Mouse (Mus musculus): ENCODE measurements around the gene Gm20388. TPM values are rescaled to one million over a fixed set of nuclear protein-coding genes. Genes with fewer than 3 reads are reported as not detected.
A peak's percentile ranks its signal among the peaks of the same experiment; 100 is the strongest.

The Gm20388 gene
- polyA plus RNA-seq, 1 experiment = 18.7 TPM

GRCm38 (mm10) chr8:120374070-120374469, 463.4 kb downstream of the Gm20388 start:
- H3K27ac ChIP-seq (ENCODE audit: insufficient read depth, low read length) = no peak overlapping the region
- WGBS = 96% methylated on average over 1 of the region's 1 CpGs
- H3K4me1 ChIP-seq (ENCODE audit: control insufficient read depth, insufficient read depth, low read length) = peaks cover 31% of the 10 kb centered on the region
- DNase-seq = no peak
- no peaks in the 10 kb centered on the region for H3K27me3 ChIP-seq (ENCODE audit: control insufficient read depth, insufficient read depth, low read length)
- no peak overlapping the region for H3K4me3 ChIP-seq (replicated peaks; ENCODE audit: insufficient read depth, low read depth, low read length)
- TF ChIP-seq POLR2A (IDR thresholded peaks at IDR 0.05; ENCODE audit: borderline replicate concordance, insufficient read depth, low read length) (no peak), CTCF (IDR thresholded peaks at IDR 0.05; ENCODE audit: borderline replicate concordance, insufficient read depth, low read depth, low read length) (no peak)

GRCm38 (mm10) chr8:120374514-120374913, 463.9 kb downstream of the Gm20388 start:
- 78% methylated on average over 9 of the region's 9 CpGs for WGBS
- TF ChIP-seq POLR2A (IDR thresholded peaks at IDR 0.05; ENCODE audit: borderline replicate concordance, insufficient read depth, low read length) = no peak
- no peak for TF ChIP-seq CTCF (IDR thresholded peaks at IDR 0.05; ENCODE audit: borderline replicate concordance, insufficient read depth, low read depth, low read length)
- Histone ChIP-seq H3K27me3 (ENCODE audit: control insufficient read depth, insufficient read depth, low read length) (no peaks in the 10 kb centered on the region), H3K4me1 (ENCODE audit: control insufficient read depth, insufficient read depth, low read length) (peaks cover 29% of the 10 kb centered on the region), H3K4me3 (replicated peaks; ENCODE audit: insufficient read depth, low read depth, low read length) (no peak overlapping the region), H3K27ac (ENCODE audit: insufficient read depth, low read length) (no peak overlapping the region)
- no peak for DNase-seq

- DNase-seq = no peak
- H3K27ac ChIP-seq (ENCODE audit: insufficient read depth, low read length) = no peak overlapping the region
- TF ChIP-seq CTCF (IDR thresholded peaks at IDR 0.05; ENCODE audit: borderline replicate concordance, insufficient read depth, low read depth, low read length) = no peak
- TF ChIP-seq POLR2A (IDR thresholded peaks at IDR 0.05; ENCODE audit: borderline replicate concordance, insufficient read depth, low read length) = no peak
- no peak overlapping the region for H3K4me3 ChIP-seq (replicated peaks; ENCODE audit: insufficient read depth, low read depth, low read length)
- 82% methylated on average over 5 of the region's 5 CpGs for WGBS
- H3K27me3 ChIP-seq (ENCODE audit: control insufficient read depth, insufficient read depth, low read length) = no peaks in the 10 kb centered on the region
- H3K4me1 ChIP-seq (ENCODE audit: control insufficient read depth, insufficient read depth, low read length) = peaks cover 24% of the 10 kb centered on the region
These were observed 464.5 kb downstream of the Gm20388 start for GRCm38 (mm10) chr8:120375170-120375569.

- Histone ChIP-seq H3K27me3 (ENCODE audit: control insufficient read depth, insufficient read depth, low read length) (no peaks in the 10 kb centered on the region), H3K4me3 (replicated peaks; ENCODE audit: insufficient read depth, low read depth, low read length) (no peak overlapping the region), H3K4me1 (ENCODE audit: control insufficient read depth, insufficient read depth, low read length) (peaks cover 24% of the 10 kb centered on the region), H3K27ac (ENCODE audit: insufficient read depth, low read length) (no peak overlapping the region)
- TF ChIP-seq POLR2A (IDR thresholded peaks at IDR 0.05; ENCODE audit: borderline replicate concordance, insufficient read depth, low read length) (no peak), CTCF (IDR thresholded peaks at IDR 0.05; ENCODE audit: borderline replicate concordance, insufficient read depth, low read depth, low read length) (no peak)
- 93% methylated on average over 4 of the region's 4 CpGs for WGBS
- no peak for DNase-seq
These were observed 465.6 kb downstream of the Gm20388 start for GRCm38 (mm10) chr8:120376215-120376614.

- TF ChIP-seq CTCF (IDR thresholded peaks at IDR 0.05; ENCODE audit: borderline replicate concordance, insufficient read depth, low read depth, low read length) (no peak), POLR2A (IDR thresholded peaks at IDR 0.05; ENCODE audit: borderline replicate concordance, insufficient read depth, low read length) (no peak)
These were observed 466.5 kb downstream of the Gm20388 start for GRCm38 (mm10) chr8:120376847-120377802.

GRCm38 (mm10) chr8:120377803-120378189, 467.2 kb downstream of the Gm20388 start:
- Histone ChIP-seq H3K4me1 (ENCODE audit: control insufficient read depth, insufficient read depth, low read length) (peaks cover 32% of the 10 kb centered on the region), H3K27ac (ENCODE audit: insufficient read depth, low read length) (no peak overlapping the region), H3K27me3 (ENCODE audit: control insufficient read depth, insufficient read depth, low read length) (no peaks in the 10 kb centered on the region), H3K4me3 (replicated peaks; ENCODE audit: insufficient read depth, low read depth, low read length) (no peak overlapping the region)
- no peak for TF ChIP-seq CTCF (IDR thresholded peaks at IDR 0.05; ENCODE audit: borderline replicate concordance, insufficient read depth, low read depth, low read length)
- TF ChIP-seq POLR2A (IDR thresholded peaks at IDR 0.05; ENCODE audit: borderline replicate concordance, insufficient read depth, low read length) = no peak
- no peak for DNase-seq
- WGBS = 83% methylated on average over 7 of the region's 7 CpGs

More at GRCm38 (mm10) chr8:120376847-120377802, 466.5 kb downstream of the Gm20388 start:
- Histone ChIP-seq H3K4me3 (replicated peaks; ENCODE audit: insufficient read depth, low read depth, low read length) (no peak overlapping the region), H3K4me1 (ENCODE audit: control insufficient read depth, insufficient read depth, low read length) (peaks cover 31% of the 10 kb centered on the region), H3K27ac (ENCODE audit: insufficient read depth, low read length) (no peak overlapping the region), H3K27me3 (ENCODE audit: control insufficient read depth, insufficient read depth, low read length) (no peaks in the 10 kb centered on the region)
- no peak for DNase-seq
- WGBS = 86% methylated on average over 22 of the region's 22 CpGs

GRCm38 (mm10) chr8:120378306-120378705, 467.7 kb downstream of the Gm20388 start:
- WGBS = 9% methylated on average over 16 of the region's 16 CpGs
- Histone ChIP-seq H3K27ac (ENCODE audit: insufficient read depth, low read length) (no peak overlapping the region), H3K27me3 (ENCODE audit: control insufficient read depth, insufficient read depth, low read length) (no peaks in the 10 kb centered on the region), H3K4me3 (replicated peaks; ENCODE audit: insufficient read depth, low read depth, low read length) (no peak overlapping the region), H3K4me1 (ENCODE audit: control insufficient read depth, insufficient read depth, low read length) (peaks cover 36% of the 10 kb centered on the region)
- DNase-seq = peak; percentile 85 to 89
- TF ChIP-seq CTCF (IDR thresholded peaks at IDR 0.05; ENCODE audit: borderline replicate concordance, insufficient read depth, low read depth, low read length) = no peak
- no peak for TF ChIP-seq POLR2A (IDR thresholded peaks at IDR 0.05; ENCODE audit: borderline replicate concordance, insufficient read depth, low read length)

GRCm38 (mm10) chr8:120379015-120379414, 468.4 kb downstream of the Gm20388 start:
- no peak for DNase-seq
- WGBS = 81% methylated on average over 3 of the region's 3 CpGs
- Histone ChIP-seq H3K4me1 (ENCODE audit: control insufficient read depth, insufficient read depth, low read length) (peaks cover 40% of the 10 kb centered on the region), H3K4me3 (replicated peaks; ENCODE audit: insufficient read depth, low read depth, low read length) (no peak overlapping the region), H3K27ac (ENCODE audit: insufficient read depth, low read length) (no peak overlapping the region), H3K27me3 (ENCODE audit: control insufficient read depth, insufficient read depth, low read length) (no peaks in the 10 kb centered on the region)
- no peak for TF ChIP-seq POLR2A (IDR thresholded peaks at IDR 0.05; ENCODE audit: borderline replicate concordance, insufficient read depth, low read length)
- no peak for TF ChIP-seq CTCF (IDR thresholded peaks at IDR 0.05; ENCODE audit: borderline replicate concordance, insufficient read depth, low read depth, low read length)
